Mouse (Mus musculus) intestine, embryonic 15.5 days (tissue): ENCODE measurements around the gene Hmx2. TPM values are rescaled to one million over a fixed set of nuclear protein-coding genes. Genes with fewer than 3 reads are reported as not detected.

Experiments used
- ATAC-seq: fragments of 200-750 bp; cut with Nextera tagmentation; 2 replicates; pipeline ENCODE4 v1.8.0; 2017; ENCODE audit warnings: moderate TSS enrichment, moderate library complexity
- H3K27ac ChIP-seq: fragments of 300-500 bp; sonication (generic); 2 replicates; pipeline ENCODE4 v1.5.1; 2015; ENCODE audit warnings: mild to moderate bottlenecking, inconsistent platforms
- H3K27me3 ChIP-seq: fragments of 300-500 bp; sonication (generic); replicated peaks from 2 replicates; pipeline ENCODE4 v1.6.1; 2015; ENCODE audit warnings: inconsistent platforms
- H3K36me3 ChIP-seq: fragments of 300-500 bp; sonication (generic); 2 replicates; pipeline ENCODE4 v1.6.1; 2015; ENCODE audit warnings: inconsistent platforms
- H3K4me1 ChIP-seq: fragments of 300-500 bp; sonication (generic); replicated peaks from 2 replicates; pipeline ENCODE4 v1.6.1; 2015; ENCODE audit warnings: inconsistent platforms
- H3K4me2 ChIP-seq: fragments of 300-500 bp; sonication (generic); replicated peaks from 2 replicates; pipeline ENCODE4 v1.6.1; 2015; ENCODE audit warnings: mild to moderate bottlenecking, inconsistent platforms
- H3K4me3 ChIP-seq: fragments of 300-500 bp; sonication (generic); replicated peaks from 2 replicates; pipeline ENCODE4 v1.5.1; 2015; ENCODE audit warnings: inconsistent platforms
- H3K9ac ChIP-seq: fragments of 300-500 bp; sonication (generic); 2 replicates; pipeline ENCODE4 v1.6.1; 2015; ENCODE audit warnings: inconsistent platforms
- H3K9me3 ChIP-seq: fragments of 300-500 bp; sonication (generic); 2 replicates; pipeline ENCODE4 v1.6.1; 2016; ENCODE audit warnings: inconsistent platforms
- WGBS: fragments of 180-500 bp; shearing (Covaris S2); methylation state at CpG from one replicate; pipeline ENCODE4 v1.1.7; 2015; 5-methylcytosine and 5-hydroxymethylcytosine counted together
- polyA plus RNA-seq: library from polyadenylated mRNA; unstranded; fragments of >200 nt; fragmentation: Nextera tagmentation; extraction: Ambion mirVana; gene quantifications from 2 replicates; pipeline ENCODE4 v1.2.1, GENCODE M21; 2015

Hmx2 gene
- polyA plus RNA-seq, 1 experiment from 2014 or later, result 1.1 TPM

DNA sequence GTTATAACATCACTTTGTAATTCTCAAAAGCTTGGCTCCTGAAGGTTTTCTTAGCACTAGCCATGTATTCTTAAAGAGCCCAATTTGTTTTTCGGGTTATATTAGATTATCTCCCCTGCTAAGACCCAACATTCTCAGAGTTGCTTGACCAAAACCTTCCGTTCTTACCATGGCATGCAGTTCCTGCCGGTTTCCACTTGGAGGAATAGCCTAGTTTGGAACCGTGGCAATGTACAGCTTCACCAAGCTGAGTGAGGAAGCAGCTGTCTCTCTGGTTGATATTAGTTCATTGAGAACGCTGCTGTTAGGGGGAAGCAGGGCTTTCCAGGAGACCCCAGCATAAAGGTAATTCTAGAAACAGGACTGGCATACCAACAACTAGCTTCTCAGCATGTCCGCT, 26.7 kb downstream of the Hmx2 start:
- WGBS, result 78% methylated on average over 6 of the region's 6 CpGs
- peaks cover 17% of the 10 kb centered on the region for H3K36me3 ChIP-seq

DNA sequence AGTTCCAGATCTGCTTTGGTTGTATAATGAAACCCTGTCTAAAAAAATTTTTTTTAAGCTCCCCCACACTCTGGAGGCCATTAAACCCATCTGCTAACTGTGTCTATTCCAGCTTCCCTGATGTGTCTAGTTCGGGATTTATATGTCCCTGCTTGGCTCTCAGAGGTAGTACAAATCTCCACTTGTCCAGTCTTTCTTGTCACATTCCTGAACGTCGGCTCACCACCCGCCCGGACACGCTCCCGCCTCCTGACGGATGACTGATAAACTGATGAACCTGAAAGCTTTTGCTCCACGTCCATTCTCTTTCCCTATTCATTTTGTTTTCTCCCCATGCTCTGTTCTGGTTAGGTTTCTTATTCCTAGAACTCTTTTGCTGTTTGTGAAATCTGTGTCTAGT, 33.6 kb downstream of the Hmx2 start:
- no peaks in the 10 kb centered on the region for H3K9me3 ChIP-seq
- H3K4me3 ChIP-seq, result no peak overlapping the region
- WGBS, result 44% methylated on average over 9 of the region's 9 CpGs
- no peak overlapping the region for H3K27ac ChIP-seq
- no peaks in the 10 kb centered on the region for H3K27me3 ChIP-seq
- H3K9ac ChIP-seq, result no peak overlapping the region
- no peaks in the 10 kb centered on the region for H3K36me3 ChIP-seq
- no peaks in the 10 kb centered on the region for H3K4me1 ChIP-seq
- no peak for ATAC-seq
- H3K4me2 ChIP-seq, result no peak overlapping the region

More for the DNA sequence above, 26.7 kb downstream of the Hmx2 start:
- Histone ChIP-seq H3K27ac (no peak overlapping the region), H3K27me3 (no peaks in the 10 kb centered on the region), H3K9me3 (no peaks in the 10 kb centered on the region), H3K9ac (no peak overlapping the region), H3K4me3 (no peak overlapping the region), H3K4me2 (no peak overlapping the region), H3K4me1 (no peaks in the 10 kb centered on the region)
- no peak for ATAC-seq

DNA sequence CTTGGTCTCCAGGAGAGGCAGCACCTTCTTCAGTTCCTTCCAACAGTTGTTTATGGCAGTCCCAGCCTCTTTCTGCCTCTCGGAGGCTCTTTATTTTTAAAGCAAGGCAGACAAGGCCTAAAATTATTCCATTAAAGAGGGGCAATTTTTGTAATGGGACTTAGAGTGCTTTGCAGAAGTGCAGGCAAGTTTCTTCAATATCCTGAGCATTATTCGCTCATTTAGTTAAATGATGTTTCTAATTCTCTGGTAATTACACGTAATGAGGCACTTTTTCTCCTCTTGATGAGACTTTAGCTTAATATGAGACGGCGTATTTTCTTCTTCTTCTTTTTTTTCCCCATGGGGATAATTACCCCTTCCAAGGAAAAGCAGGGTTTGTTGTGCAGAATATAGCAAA, 37.0 kb downstream of the Hmx2 start:
- WGBS, result 83% methylated on average over 5 of the region's 5 CpGs
- H3K9me3 ChIP-seq, result no peaks in the 10 kb centered on the region
- no peaks in the 10 kb centered on the region for H3K27me3 ChIP-seq
- no peaks in the 10 kb centered on the region for H3K36me3 ChIP-seq
- H3K4me2 ChIP-seq, result no peak overlapping the region
- no peak overlapping the region for H3K4me3 ChIP-seq
- ATAC-seq, result no peak
- no peak overlapping the region for H3K27ac ChIP-seq
- no peaks in the 10 kb centered on the region for H3K4me1 ChIP-seq
- no peak overlapping the region for H3K9ac ChIP-seq

DNA sequence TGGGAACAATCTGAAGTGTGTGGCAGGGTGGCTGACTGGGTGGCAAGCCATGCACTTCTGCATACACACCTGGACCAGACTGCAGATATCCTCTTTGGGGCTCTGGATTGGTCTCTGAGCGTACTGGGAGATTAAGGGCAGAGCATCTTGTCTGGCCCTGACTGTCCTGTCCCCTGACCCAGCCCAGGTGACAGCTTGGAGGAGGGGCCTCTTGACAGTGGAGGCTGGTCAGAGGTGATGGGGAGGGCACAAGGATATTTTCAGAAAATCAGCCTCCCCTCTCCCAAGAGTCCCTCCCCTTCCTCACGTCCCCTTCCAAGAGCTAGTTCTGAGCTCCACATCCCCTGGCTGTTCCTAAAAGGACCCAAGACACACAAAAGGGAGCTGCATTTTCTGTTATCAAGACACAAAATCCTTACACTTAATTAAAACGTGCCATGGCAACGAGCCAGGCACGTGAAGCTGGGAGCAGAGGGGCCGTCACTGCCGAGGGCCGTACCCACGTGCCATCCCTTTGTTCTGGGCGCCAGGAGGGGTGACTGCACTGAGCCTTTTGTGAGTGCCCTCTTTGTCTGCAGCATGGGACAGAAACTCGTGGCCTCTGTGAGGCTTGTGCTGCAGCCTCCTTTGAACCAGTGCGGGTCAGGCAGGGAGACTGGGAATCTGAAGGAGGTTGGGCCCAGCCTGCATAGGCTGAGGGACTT, 49.4 kb downstream of the Hmx2 start:
- Histone ChIP-seq H3K36me3 (no peaks in the 10 kb centered on the region), H3K4me1 (no peaks in the 10 kb centered on the region), H3K4me2 (no peak overlapping the region), H3K27ac (no peak overlapping the region), H3K9ac (no peak overlapping the region), H3K4me3 (no peak overlapping the region), H3K27me3 (no peaks in the 10 kb centered on the region), H3K9me3 (no peaks in the 10 kb centered on the region)
- WGBS, result 19% methylated on average over 12 of the region's 12 CpGs
- ATAC-seq, result no peak

DNA sequence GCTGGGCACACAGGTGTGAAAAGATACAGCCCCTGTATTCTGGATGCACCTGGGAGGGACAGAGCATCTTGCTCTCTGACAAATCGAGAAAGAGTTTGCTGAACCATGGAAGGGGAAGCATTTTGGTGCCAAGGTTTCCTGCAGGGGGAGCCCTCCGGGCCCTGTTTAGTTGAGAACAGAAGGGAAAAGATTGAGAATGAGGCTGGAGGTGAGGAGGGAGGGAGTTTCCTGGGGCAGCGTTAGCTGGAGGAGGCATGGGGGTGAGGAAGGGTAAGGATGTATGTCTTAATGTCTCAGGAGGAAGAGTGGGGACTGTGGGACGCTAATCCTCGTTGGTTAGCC, 49.9 kb downstream of the Hmx2 start:
- H3K27ac ChIP-seq, result no peak overlapping the region
- H3K9me3 ChIP-seq, result no peaks in the 10 kb centered on the region
- H3K36me3 ChIP-seq, result no peaks in the 10 kb centered on the region
- no peak for ATAC-seq
- no peak overlapping the region for H3K9ac ChIP-seq
- no peaks in the 10 kb centered on the region for H3K4me1 ChIP-seq
- no peak overlapping the region for H3K4me3 ChIP-seq
- H3K27me3 ChIP-seq, result no peaks in the 10 kb centered on the region
- no peak overlapping the region for H3K4me2 ChIP-seq
- 9% methylated on average over 5 of the region's 5 CpGs for WGBS

DNA sequence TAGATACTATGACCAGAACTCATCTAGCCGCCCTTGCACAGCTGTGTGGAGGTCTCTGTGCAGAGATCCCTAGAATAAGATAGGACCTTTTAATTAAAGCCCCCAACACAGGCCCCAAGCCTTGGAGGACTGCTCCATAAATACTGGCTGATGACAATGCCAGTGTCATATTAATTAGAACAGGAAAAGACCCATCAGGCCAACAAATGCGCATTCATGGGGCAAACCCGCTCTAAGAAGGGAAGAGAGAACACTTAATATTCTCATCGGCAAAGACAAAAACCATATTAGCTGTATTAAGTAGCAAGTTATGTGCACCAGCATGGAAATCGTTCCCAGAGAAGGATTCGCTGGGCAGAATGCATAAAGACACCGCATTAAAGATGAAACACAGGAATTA, 53.5 kb downstream of the Hmx2 start:
- Histone ChIP-seq H3K4me3 (no peak overlapping the region), H3K9ac (no peak overlapping the region), H3K4me2 (no peak overlapping the region), H3K36me3 (no peaks in the 10 kb centered on the region), H3K9me3 (no peaks in the 10 kb centered on the region), H3K27me3 (no peaks in the 10 kb centered on the region), H3K27ac (no peak overlapping the region), H3K4me1 (no peaks in the 10 kb centered on the region)
- 80% methylated on average over 7 of the region's 7 CpGs for WGBS
- ATAC-seq, result no peak

DNA sequence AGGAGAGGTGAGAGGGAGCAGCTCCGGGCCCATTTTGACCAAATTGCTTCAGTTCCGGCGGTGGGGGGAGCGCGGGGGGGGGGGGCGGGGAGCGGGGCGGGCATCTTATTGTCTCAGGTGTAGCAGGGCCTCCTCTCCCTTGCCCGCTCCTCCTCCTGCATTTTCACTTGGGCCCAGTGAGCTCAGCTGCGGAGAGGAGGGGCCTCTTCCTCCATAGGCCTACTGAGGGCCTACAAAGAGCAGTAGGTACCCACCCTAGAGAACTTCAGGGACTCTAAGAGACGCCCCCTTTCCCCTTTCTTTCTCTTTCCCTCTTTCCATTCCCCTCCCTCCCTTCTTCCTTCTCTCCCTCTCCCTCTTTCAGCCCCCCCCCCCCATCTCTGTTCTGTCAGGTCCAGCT, 54.6 kb downstream of the Hmx2 start:
- no peaks in the 10 kb centered on the region for H3K9me3 ChIP-seq
- 9% methylated on average over 11 of the region's 11 CpGs for WGBS
- no peak overlapping the region for H3K27ac ChIP-seq
- no peak overlapping the region for H3K4me2 ChIP-seq
- no peak overlapping the region for H3K4me3 ChIP-seq
- H3K36me3 ChIP-seq, result no peaks in the 10 kb centered on the region
- no peaks in the 10 kb centered on the region for H3K27me3 ChIP-seq
- H3K4me1 ChIP-seq, result no peaks in the 10 kb centered on the region
- no peak overlapping the region for H3K9ac ChIP-seq
- ATAC-seq, result no peak

DNA sequence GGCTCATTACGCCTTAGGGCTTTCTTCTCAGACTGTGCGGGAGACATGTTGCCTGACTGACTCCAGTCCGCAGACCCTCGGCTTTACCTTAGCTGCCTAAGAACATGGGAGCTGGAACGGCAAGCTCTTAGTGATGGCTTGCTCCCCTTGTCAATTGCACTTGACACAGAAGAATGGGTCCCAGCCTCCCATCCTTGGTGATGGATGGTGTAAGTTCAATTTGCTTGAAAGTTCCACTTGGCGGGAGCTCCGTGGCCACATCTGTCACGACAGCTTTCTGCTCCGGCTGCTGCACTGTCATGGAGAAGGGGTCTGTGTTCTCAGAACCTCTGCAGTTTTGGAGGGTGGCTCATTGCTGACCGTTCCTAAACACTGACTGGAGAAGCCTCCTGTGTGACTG, 56.4 kb downstream of the Hmx2 start:
- WGBS, result 87% methylated on average over 10 of the region's 10 CpGs
- Histone ChIP-seq H3K4me2 (no peak overlapping the region), H3K27ac (no peak overlapping the region), H3K27me3 (no peaks in the 10 kb centered on the region), H3K4me3 (no peak overlapping the region), H3K9ac (no peak overlapping the region), H3K9me3 (no peaks in the 10 kb centered on the region), H3K36me3 (no peaks in the 10 kb centered on the region), H3K4me1 (no peaks in the 10 kb centered on the region)
- no peak for ATAC-seq

DNA sequence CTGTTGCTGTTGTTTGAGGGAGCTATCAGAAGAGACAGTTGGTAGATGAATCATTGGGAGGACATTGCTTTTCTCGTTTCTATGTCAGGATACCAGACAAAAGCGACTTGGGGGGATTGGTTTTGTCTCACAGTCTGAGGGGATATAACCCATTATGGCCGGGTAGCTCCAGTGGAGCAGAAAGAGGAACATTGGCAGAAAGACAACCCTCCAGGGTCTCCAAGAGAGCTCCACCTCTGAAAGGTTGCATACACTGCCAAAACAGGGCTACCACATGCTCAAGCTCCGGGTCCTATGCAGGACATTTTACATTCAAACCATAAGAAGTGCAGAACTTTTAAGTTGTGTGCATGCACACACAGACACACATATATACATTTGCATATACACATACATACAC, 56.9 kb downstream of the Hmx2 start:
- H3K4me1 ChIP-seq, result no peaks in the 10 kb centered on the region
- H3K4me3 ChIP-seq, result no peak overlapping the region
- no peaks in the 10 kb centered on the region for H3K9me3 ChIP-seq
- no peak overlapping the region for H3K9ac ChIP-seq
- no peaks in the 10 kb centered on the region for H3K27me3 ChIP-seq
- ATAC-seq, result no peak
- H3K4me2 ChIP-seq, result no peak overlapping the region
- no peaks in the 10 kb centered on the region for H3K36me3 ChIP-seq
- 67% methylated on average over 4 of the region's 4 CpGs for WGBS
- H3K27ac ChIP-seq, result no peak overlapping the region

Other genes with a start within 250 kb of the Hmx2 start
- 0.26 and 0.53 TPM in 2 replicates for gene Cuzd1, start 226.5 kb upstream of the Hmx2 start, polyA plus RNA-seq
- not detected in 2 replicates for gene Fam24b, start 219.3 kb upstream of the Hmx2 start, polyA plus RNA-seq
- gene Fam24a, start 214.9 kb upstream of the Hmx2 start, polyA plus RNA-seq, result not detected in 2 replicates
- 18.4 and 19.2 TPM in 2 replicates for gene 2310057M21Rik, start 186.0 kb upstream of the Hmx2 start, polyA plus RNA-seq
- 71.2 and 75.7 TPM in 2 replicates for gene Pstk, start 177.6 kb upstream of the Hmx2 start, polyA plus RNA-seq
- gene Ikzf5, start 138.3 kb upstream of the Hmx2 start, polyA plus RNA-seq, result 10.0 and 10.8 TPM in 2 replicates
- gene Acadsb, start 138.2 kb upstream of the Hmx2 start, polyA plus RNA-seq, result 69.0 and 84.8 TPM in 2 replicates
- 1.3 and 1.9 TPM in 2 replicates for gene Hmx3, start 5.9 kb upstream of the Hmx2 start, polyA plus RNA-seq
- 187 and 188 TPM in 2 replicates for gene Bub3, start 11.4 kb downstream of the Hmx2 start, polyA plus RNA-seq